Mouse (Mus musculus): ENCODE measurements around the gene Ttc41.

- TF ChIP-seq GATA1 (IDR thresholded peaks at IDR 0.05; ENCODE audit: low read length) = no peak
- TF ChIP-seq TAL1 (IDR thresholded peaks at IDR 0.05; ENCODE audit: low read length) = no peak
These were observed 52.6 kb downstream of the Ttc41 start for GRCm38 (mm10) chr10:86758211-86758610.
